Mouse (Mus musculus) liver, adult (tissue): ENCODE results near the gene Snn.

Source experiments
- GATA4 ChIP-seq: IDR thresholded peaks from 2 replicates; pipeline ENCODE4 v1.6.1; 2014; ENCODE audit warnings: mild to moderate bottlenecking, low read length; ENCODE audit not compliant: insufficient replicate concordance

Snn gene

DNA sequence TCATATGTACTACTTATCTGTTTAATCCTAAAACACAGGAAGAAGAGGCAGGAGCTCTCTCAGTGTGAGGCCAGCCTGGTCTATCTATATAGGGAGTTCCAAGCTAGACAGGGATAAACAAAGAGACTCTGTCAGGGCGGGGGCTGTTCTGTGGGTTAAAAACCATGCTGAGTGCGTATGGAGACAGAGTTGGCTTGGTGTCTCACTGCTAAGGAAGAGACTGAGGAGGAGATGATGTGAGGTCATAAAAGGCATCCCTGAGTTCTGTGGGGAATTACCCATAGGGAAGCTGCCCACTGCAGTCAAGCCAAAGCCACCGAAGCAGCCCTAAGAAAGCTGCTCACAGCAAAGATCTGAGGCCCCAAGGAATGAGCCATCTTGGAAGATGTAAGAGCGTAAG, at the start of gene Snn:
Snn (plus strand) TSS at position 301 of the 400 bp plus-strand sequence.
- no peak for TF ChIP-seq GATA4

DNA sequence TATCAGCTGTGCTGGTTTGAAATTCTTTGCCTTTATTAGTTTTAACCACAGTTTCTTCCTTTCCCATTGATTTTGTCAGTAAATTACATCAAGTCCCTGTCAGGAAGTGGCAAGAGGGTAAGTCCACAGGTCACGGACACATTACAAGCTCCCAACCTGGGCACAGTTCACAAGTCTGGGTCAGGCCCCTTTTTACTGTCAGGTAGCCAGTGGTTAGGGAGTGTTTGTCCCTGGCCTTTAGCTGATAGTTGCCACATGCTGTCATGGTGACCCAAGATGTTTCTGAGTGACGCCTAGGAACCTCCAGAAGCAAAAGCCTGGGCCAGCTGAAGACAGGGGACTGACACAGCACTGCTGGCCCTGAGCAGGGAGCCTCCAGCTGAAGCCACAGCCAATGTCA, 49.5 kb upstream of the Snn start:
- no peak; the same call in 1 of the 2 replicates for TF ChIP-seq GATA4

DNA sequence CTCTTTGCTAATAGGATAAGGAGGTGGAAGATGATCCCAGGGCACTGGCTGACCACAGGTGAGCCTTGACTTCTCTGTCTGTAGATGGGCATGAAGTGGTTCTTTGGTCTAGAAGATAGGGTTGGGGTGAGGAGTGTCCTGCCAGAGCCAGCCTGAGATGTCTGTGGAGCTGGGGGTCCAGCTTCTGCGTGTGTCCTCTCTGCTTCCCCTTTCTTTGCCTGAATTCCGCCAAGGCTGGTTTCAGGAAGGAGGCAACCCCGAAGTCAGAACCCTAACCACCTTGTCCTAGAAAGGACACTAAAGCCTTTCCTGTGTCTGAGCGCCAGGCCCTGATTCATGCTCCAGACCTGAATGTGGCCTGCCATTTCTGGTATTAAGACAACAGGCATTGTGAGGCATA, 48.8 kb upstream of the Snn start:
- TF ChIP-seq GATA4: no peak

DNA sequence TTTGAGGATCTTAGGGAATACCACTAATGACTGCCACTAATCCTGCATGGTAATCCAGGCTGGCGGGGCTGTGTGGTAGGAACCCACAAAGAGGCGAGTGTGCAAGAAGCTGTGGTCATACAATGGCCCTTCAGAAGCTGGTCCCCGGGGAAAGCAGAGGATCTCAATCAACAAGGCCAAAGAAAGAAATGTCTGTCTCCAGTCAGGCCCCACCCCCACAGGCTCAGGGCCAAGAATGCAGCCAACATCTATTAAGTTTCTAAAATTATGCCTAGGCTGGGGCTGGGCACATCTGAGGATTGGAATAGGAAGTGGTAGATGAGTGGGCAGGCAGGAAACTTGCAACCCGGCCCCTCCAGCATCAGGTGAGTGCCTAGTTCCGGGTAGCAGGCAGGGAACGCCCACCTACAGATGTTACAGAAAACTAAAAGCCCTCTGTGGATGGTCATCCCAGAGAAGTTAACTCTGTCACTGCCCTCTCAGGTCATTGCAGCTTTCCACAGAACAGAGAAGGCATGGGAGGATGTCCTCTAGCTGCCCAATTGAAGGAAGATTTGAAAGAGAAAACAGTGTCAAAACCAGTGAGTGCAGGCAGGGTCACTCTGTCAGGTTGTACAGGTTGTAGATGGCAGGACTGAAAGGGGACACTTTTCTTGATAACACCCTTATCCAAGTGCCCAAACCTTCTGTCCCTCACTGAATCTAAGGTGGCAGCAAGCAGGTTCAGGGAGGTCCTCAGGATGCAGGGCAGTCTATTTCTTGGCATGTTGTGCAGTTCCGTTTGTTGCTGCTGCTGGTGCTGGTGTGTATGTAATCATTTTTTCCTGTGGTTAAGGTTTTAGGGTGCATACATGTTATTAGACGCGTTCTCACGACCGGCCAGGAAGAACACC, 47.9 kb upstream of the Snn start:
- TF ChIP-seq GATA4: no peak

DNA sequence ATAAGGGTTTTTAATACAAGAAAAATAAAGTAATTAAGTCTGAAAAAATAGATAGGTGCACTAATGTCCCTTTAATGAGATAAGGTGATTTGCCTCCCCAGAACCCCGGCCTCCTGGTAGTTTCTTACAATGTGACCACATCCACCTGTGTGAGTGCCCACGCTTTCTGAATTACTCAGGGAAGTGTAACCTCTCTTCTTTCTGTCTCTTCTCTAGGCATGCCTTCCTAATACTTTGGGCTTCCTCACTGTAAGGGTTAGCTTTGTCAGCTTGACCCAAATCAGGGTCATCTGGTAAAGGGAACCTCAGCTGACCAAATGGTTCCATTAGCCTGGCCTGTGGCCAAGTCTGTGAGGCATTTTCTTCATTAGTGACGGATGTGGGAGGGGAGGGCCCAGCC, 46.3 kb upstream of the Snn start:
- TF ChIP-seq GATA4: no peak

DNA sequence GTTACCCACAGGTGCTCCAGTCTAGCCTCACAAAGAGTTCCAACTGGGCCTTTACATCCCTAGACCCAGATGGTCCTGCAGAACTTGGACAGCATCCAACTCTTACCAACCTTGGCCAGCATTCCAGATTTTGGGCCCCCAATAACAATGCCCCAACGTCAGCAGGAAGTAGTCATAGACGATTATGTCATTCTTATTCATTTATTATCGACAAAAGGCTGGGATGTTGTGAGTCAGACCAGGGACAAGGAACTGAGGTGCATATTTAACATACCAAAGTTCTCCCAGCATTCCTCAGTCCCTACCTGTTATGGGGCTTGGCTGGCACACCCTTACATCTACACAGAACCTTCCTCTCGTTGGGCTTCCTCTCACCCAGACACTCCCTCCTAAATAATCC, 44.4 kb upstream of the Snn start:
- no peak for TF ChIP-seq GATA4

DNA sequence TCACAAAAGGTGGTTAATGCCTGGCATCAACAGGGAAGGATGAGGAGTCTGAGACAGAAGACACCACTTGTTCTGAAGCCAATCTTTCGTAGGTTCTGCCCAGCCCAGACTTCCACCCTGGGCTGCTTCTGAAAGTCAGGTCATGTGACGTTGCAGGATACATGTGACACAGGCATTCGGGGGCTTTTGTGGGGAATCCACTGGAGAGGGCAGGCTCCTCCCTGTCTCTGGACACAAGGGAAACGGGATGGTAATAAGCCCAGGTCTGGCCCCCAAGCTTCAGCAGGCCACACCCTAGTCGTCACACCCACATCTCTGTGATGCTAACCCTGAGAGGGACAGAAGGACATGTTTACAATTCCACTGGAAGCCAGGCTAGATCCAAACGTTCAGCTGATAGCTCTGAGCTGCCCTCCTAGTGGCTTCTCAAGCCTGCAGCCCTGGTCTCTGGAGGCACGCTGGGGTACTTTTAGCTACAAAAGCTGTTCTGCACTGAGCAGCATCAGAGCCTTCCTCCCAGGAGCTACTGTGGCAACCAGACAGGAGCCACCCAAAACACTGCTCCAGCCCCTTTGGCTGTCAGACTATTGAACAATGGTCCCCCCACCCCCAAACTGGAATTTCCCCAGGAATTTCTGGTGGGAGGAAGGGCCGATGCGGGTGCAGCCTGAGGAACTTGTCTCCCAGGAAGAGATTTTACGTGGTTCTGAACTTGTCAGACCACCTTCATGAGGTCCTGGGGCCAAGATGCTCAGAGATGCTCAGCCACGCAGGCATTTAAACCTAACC, 42.7 kb upstream of the Snn start:
- no peak for TF ChIP-seq GATA4

DNA sequence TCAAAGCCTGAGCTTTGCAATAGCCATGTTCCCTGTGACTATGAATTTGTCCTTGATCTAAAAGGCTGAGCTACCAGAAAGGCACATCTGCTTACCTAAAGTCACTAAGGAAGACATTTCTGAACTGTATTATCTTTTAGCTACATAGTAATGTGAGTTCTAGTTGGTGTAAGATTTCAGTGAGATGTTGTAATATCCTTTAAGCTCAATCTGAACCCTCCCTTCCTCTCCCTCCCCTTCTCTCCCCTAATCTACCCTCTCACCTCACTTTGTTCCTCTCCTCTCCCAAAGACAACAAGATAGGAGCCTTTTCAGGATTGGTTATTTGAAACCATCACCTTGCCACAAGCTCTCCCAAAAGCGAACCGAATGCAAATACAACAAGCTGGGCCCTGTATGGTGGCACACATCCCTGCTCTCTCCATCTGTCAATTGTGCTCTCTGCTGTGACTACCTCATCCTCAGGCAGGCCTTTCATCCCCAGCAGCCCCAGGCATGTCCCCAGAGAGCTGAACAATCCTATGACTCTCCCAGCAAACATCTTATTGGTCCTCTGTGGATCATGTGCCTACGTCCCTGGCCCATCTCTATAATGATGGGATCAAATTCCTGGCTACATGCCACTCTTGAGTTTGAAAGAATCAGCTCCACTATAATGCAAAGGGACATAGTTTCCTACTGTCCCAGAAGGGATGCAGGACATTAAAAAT, 39.2 kb upstream of the Snn start:
- no peak for TF ChIP-seq GATA4

DNA sequence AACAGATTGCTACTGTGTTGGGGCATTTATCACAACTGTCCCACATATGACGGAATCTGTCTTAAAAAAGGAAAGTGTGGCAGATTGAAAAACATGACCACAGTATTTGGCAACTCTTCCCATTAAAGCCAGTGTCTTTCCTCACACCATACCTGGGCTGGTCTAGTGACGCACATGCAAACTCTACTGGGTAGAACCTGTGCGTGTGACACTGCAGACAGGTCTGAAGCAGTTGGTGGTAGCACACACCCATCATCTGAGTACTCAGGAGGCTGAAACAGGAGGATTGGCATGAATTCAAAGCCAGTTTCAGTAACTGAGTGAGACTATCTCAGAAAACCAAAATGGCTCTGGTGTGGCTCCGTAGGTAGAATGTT, 38.6 kb upstream of the Snn start:
- no peak for TF ChIP-seq GATA4

DNA sequence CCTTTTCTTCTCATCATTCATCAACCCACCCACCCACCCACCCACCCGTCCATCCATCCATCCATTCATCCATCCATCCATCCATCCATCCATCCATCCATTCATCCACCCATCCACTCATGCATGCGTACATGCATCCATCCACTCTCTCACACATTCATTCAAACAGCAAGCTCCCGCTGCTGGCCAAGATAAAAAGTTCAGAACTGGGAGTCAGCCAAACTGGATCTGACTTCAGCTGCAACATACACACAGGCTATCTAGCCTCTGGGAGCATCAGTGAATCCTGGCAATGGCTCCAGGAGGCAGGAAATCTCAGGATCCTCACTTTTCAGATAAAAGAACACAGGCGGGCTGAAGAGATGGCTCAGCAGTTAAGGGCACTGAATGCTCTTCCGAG, 37.1 kb upstream of the Snn start:
- no peak for TF ChIP-seq GATA4

DNA sequence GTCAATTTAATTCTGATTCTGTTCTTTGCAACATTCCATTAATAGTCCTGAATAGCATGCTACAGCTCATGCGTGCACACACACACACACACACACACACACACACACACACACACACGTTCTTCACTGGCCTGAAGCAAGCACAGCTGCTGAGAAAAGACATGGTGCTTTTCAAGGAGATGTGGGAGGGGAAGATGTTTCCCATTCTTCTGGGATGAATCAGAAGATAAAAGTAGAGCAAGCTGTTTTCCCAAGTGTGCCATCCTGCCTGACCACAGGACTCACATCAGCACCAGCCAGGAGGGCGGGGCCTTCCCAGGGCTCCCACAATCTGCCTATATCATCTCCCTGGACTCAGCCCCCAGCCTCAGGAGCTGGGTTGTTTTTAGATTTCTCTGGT, 35.9 kb upstream of the Snn start:
- TF ChIP-seq GATA4: no peak

DNA sequence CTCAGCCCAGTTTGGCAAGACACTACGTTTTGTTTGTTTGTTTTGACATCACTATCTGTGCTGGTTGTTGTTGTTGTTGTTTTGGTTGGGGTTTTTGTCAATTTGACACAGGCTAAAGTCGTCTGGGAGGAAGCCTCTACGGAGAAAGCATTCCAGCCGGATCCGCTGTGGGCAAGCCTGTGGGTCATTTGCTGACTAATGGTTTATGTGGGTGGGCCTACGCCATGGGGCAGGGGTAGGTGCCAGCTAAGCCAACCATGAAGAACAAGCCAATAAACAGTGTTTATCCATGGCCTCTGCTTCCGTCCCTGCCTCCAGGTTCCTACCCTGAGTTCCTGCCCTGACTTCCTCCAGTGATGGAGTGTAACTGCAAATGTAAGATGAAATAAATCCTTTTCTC, 32.5 kb upstream of the Snn start:
- TF ChIP-seq GATA4: no peak

DNA sequence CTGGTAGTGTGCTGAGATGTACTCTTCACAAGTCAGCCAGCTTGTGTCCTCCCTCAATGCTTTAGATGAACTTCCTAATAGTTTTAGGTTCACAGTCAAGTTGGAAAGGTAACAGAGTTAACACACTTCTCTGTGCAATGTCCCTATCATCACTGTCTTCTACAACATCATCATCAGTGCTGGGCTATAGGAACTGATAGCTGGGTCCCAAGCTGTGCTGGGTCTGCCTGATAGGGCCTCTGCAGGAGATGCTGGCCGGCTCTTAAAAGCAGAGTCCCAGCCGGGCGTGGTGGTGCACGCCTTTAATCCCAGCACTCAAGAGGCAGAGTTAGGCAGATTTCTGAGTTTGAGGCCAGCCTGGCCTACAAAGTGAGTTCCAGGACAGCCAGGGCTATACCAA, 29.9 kb upstream of the Snn start:
- no peak for TF ChIP-seq GATA4

DNA sequence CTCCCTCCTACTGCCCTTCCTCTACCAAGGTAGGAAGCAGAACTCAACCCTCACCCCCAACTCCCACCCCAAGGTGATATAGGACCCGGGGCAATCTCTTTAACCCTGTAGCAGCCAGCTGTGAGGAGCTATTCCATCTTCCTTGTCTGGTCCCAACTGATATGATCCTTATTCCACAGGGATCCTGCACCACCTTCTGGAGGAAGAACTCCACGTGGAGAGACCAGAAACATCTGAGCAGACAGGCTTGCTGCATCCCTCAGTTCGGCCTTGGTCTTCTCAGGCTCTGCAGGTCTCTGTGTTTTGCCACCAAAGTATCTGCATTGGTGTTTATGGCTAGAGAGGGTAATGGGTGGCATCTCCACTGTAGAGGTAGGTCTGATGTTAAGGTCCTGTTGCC, 29.4 kb upstream of the Snn start:
- no peak for TF ChIP-seq GATA4

DNA sequence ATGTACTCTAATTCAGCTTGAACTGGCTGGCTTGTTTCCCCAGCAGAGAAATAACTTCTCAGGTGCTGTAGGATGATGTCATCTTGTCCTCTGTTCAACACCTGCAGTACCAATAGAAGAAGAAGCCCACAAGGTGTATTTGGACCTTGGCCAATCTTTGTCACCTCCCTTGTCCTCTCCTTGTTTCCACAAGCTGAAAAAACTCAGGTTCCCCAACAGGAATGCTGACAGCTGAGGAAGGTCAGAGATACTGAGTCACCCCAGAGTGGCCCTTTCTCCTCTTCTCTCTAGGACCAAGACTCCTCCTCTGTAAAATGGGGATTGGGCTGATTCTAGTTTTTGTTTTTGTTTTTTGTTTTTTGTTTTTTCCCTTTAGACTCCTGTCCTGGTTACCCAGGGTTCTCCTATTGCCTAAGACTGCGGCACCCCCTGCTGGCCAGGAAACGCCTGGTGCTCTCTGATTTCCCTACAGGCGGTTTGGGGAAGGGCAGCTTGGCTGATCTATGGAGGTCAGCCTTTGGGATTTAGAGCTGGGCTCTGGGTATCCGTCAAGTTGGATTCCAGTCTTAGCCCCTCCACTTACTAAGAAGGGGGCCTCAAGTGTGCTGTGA, 26.4 kb upstream of the Snn start:
- TF ChIP-seq GATA4: no peak
